Mouse (Mus musculus): ENCODE data around the gene Sac3d1. TPM values are rescaled to one million over a fixed set of nuclear protein-coding genes. Genes with fewer than 3 reads are reported as not detected.
A peak's percentile ranks its signal among the peaks of the same experiment; 100 is the strongest.

The Sac3d1 gene
- polyA plus RNA-seq, 1 experiment from 2014 or later: 64.5 TPM

GRCm38 (mm10) chr19:6069851-6070250 lies 48.6 kb downstream of the Sac3d1 start:
- no peak overlapping the region for H3K4me2 ChIP-seq (ENCODE audit: low read depth, low read length, severe bottlenecking)
- peaks cover 9% of the 10 kb centered on the region for H3K4me1 ChIP-seq (replicated peaks; ENCODE audit: control insufficient read depth, insufficient read depth, low read length)
- no peak overlapping the region for H3K27ac ChIP-seq (ENCODE audit: low read depth, low read length)
- H3K4me3 ChIP-seq (ENCODE audit: low read depth, low read length): no peak overlapping the region
- ATAC-seq (replicated peaks; ENCODE audit: low FRiP score): no peak
- 94% methylated on average over 10 of the region's 10 CpGs for WGBS
- DNase-seq (ENCODE audit: low spot score): no peak
- H3K9me3 ChIP-seq (ENCODE audit: control insufficient read depth, low read length): no peaks in the 10 kb centered on the region
- no peaks in the 10 kb centered on the region for H3K27me3 ChIP-seq (ENCODE audit: control insufficient read depth, insufficient read depth, low read length)
- H3K36me3 ChIP-seq (ENCODE audit: control insufficient read depth, insufficient read depth, low read length): no peaks in the 10 kb centered on the region; the same call in 1 of the 2 replicates
- H3K9ac ChIP-seq (ENCODE audit: low read length): no peak overlapping the region

- ATAC-seq (replicated peaks; ENCODE audit: low FRiP score): no peak
- Histone ChIP-seq H3K4me1 (replicated peaks; ENCODE audit: control insufficient read depth, insufficient read depth, low read length) (peaks cover 9% of the 10 kb centered on the region), H3K4me3 (ENCODE audit: low read depth, low read length) (no peak overlapping the region), H3K36me3 (ENCODE audit: control insufficient read depth, insufficient read depth, low read length) (no peaks in the 10 kb centered on the region; the same call in 1 of the 2 replicates), H3K27ac (ENCODE audit: low read depth, low read length) (no peak overlapping the region), H3K9ac (ENCODE audit: low read length) (no peak overlapping the region), H3K4me2 (ENCODE audit: low read depth, low read length, severe bottlenecking) (no peak overlapping the region), H3K9me3 (ENCODE audit: control insufficient read depth, low read length) (no peaks in the 10 kb centered on the region), H3K27me3 (ENCODE audit: control insufficient read depth, insufficient read depth, low read length) (no peaks in the 10 kb centered on the region)
- DNase-seq (ENCODE audit: low spot score): no peak
- WGBS: 87% methylated on average over 4 of the region's 4 CpGs
Observed at GRCm38 (mm10) chr19:6068951-6069350, 49.5 kb downstream of the Sac3d1 start.

GRCm38 (mm10) chr19:6067724-6068415 lies 50.6 kb downstream of the Sac3d1 start, which contains the start of gene Tm7sf2:
TSS of gene Tm7sf2 (minus strand) at chr19:6068373.
- peak within 1 kb of the TSS; percentile 55 for H3K4me3 ChIP-seq (ENCODE audit: low read depth, low read length)
- ATAC-seq (replicated peaks; ENCODE audit: low FRiP score): peak; percentile 94
- no peaks in the 10 kb centered on the region for H3K27me3 ChIP-seq (ENCODE audit: control insufficient read depth, insufficient read depth, low read length)
- peaks cover 9% of the 10 kb centered on the region for H3K4me1 ChIP-seq (replicated peaks; ENCODE audit: control insufficient read depth, insufficient read depth, low read length)
- peak within 1 kb of the TSS; percentile 83 for H3K27ac ChIP-seq (ENCODE audit: low read depth, low read length)
- WGBS: 11% methylated on average over 33 of the region's 33 CpGs
- H3K36me3 ChIP-seq (ENCODE audit: control insufficient read depth, insufficient read depth, low read length): no peaks in the 10 kb centered on the region; the same call in 1 of the 2 replicates
- H3K4me2 ChIP-seq (ENCODE audit: low read depth, low read length, severe bottlenecking): peak within 1 kb of the TSS; percentile 94
- DNase-seq (ENCODE audit: low spot score): peak; percentile 95
- peak within 1 kb of the TSS; percentile 70 for H3K9ac ChIP-seq (ENCODE audit: low read length)
- H3K9me3 ChIP-seq (ENCODE audit: control insufficient read depth, low read length): no peaks in the 10 kb centered on the region

- DNase-seq (ENCODE audit: low spot score) (peak; percentile 94), ATAC-seq (replicated peaks; ENCODE audit: low FRiP score) (peak; percentile 67)
- Histone ChIP-seq H3K27me3 (ENCODE audit: control insufficient read depth, insufficient read depth, low read length) (no peaks in the 10 kb centered on the region), H3K4me2 (ENCODE audit: low read depth, low read length, severe bottlenecking) (peak overlapping the region; percentile 94), H3K4me1 (replicated peaks; ENCODE audit: control insufficient read depth, insufficient read depth, low read length) (peaks cover 15% of the 10 kb centered on the region), H3K9ac (ENCODE audit: low read length) (peak overlapping the region; percentile 70), H3K27ac (ENCODE audit: low read depth, low read length) (peak overlapping the region; percentile 83), H3K36me3 (ENCODE audit: control insufficient read depth, insufficient read depth, low read length) (no peaks in the 10 kb centered on the region; the same call in 1 of the 2 replicates), H3K4me3 (ENCODE audit: low read depth, low read length) (peak overlapping the region; percentile 55), H3K9me3 (ENCODE audit: control insufficient read depth, low read length) (no peaks in the 10 kb centered on the region)
- WGBS: under 1% methylated on average over 30 of the region's 30 CpGs
Observed at GRCm38 (mm10) chr19:6067011-6067723, 51.3 kb downstream of the Sac3d1 start.

- ATAC-seq (replicated peaks; ENCODE audit: low FRiP score) (no peak), DNase-seq (ENCODE audit: low spot score) (no peak)
- H3K4me2 ChIP-seq (ENCODE audit: low read depth, low read length, severe bottlenecking): peak overlapping the region; percentile 94
- H3K27ac ChIP-seq (ENCODE audit: low read depth, low read length): peak overlapping the region; percentile 83; the same call in 1 of the 2 replicates
- peaks cover 19% of the 10 kb centered on the region for H3K4me1 ChIP-seq (replicated peaks; ENCODE audit: control insufficient read depth, insufficient read depth, low read length)
- H3K4me3 ChIP-seq (ENCODE audit: low read depth, low read length): peak overlapping the region; percentile 55
- 43% methylated on average over 5 of the region's 5 CpGs for WGBS
- peak overlapping the region; percentile 70 for H3K9ac ChIP-seq (ENCODE audit: low read length)
- no peaks in the 10 kb centered on the region for H3K27me3 ChIP-seq (ENCODE audit: control insufficient read depth, insufficient read depth, low read length)
- H3K9me3 ChIP-seq (ENCODE audit: control insufficient read depth, low read length): no peaks in the 10 kb centered on the region
- no peaks in the 10 kb centered on the region; the same call in 1 of the 2 replicates for H3K36me3 ChIP-seq (ENCODE audit: control insufficient read depth, insufficient read depth, low read length)
Observed at GRCm38 (mm10) chr19:6066571-6066970, 51.9 kb downstream of the Sac3d1 start.

Other genes starting within 250 kb of the Sac3d1 start
- 20.4 and 24.5 TPM in 2 replicates for gene Frmd8, start 243.4 kb downstream of the Sac3d1 start, polyA plus RNA-seq (2014; fragmentation: Nextera tagmentation; extraction: Ambion mirVana)
- 0.90 and 1.1 TPM in 2 replicates for gene Slc25a45, start 240.8 kb downstream of the Sac3d1 start, polyA plus RNA-seq (2014; fragmentation: Nextera tagmentation; extraction: Ambion mirVana)
- 10.1 and 10.7 TPM in 2 replicates for gene Tigd3, start 224.5 kb downstream of the Sac3d1 start, polyA plus RNA-seq (2014; fragmentation: Nextera tagmentation; extraction: Ambion mirVana)
- 232 and 246 TPM in 2 replicates for gene Dpf2, start 205.6 kb downstream of the Sac3d1 start, polyA plus RNA-seq (2014; fragmentation: Nextera tagmentation; extraction: Ambion mirVana)
- 1.8 and 2.5 TPM in 2 replicates for gene Cdc42ep2, start 193.8 kb downstream of the Sac3d1 start, polyA plus RNA-seq (2014; fragmentation: Nextera tagmentation; extraction: Ambion mirVana)
- 108 and 118 TPM in 2 replicates for gene Pola2, start 154.4 kb downstream of the Sac3d1 start, polyA plus RNA-seq (2014; fragmentation: Nextera tagmentation; extraction: Ambion mirVana)
- not detected in 2 replicates for gene Slc22a20, start 132.5 kb downstream of the Sac3d1 start, polyA plus RNA-seq (2014; fragmentation: Nextera tagmentation; extraction: Ambion mirVana)
- gene Capn1, start 102.8 kb downstream of the Sac3d1 start, polyA plus RNA-seq (2014; fragmentation: Nextera tagmentation; extraction: Ambion mirVana): 3.9 and 5.3 TPM in 2 replicates
- gene Syvn1, start 72.1 kb downstream of the Sac3d1 start, polyA plus RNA-seq (2014; fragmentation: Nextera tagmentation; extraction: Ambion mirVana): 29.1 and 35.8 TPM in 2 replicates
- gene Mrpl49, start 60.9 kb downstream of the Sac3d1 start, polyA plus RNA-seq (2014; fragmentation: Nextera tagmentation; extraction: Ambion mirVana): 86.8 and 89.2 TPM in 2 replicates
- gene Fau, start 60.8 kb downstream of the Sac3d1 start, polyA plus RNA-seq (2014; fragmentation: Nextera tagmentation; extraction: Ambion mirVana): 729 and 755 TPM in 2 replicates
- 39.6 and 42.5 TPM in 2 replicates for gene Znhit2, start 57.5 kb downstream of the Sac3d1 start, polyA plus RNA-seq (2014; fragmentation: Nextera tagmentation; extraction: Ambion mirVana)
- gene Tm7sf2, start 50.3 kb downstream of the Sac3d1 start, polyA plus RNA-seq (2014; fragmentation: Nextera tagmentation; extraction: Ambion mirVana): 31.7 and 33.3 TPM in 2 replicates
- 60.3 and 61.8 TPM in 2 replicates for gene Vps51, start 41.4 kb downstream of the Sac3d1 start, polyA plus RNA-seq (2014; fragmentation: Nextera tagmentation; extraction: Ambion mirVana)
- not detected in 2 replicates for gene Tmem262, start 38.6 kb downstream of the Sac3d1 start, polyA plus RNA-seq (2014; fragmentation: Nextera tagmentation; extraction: Ambion mirVana)
- gene Gm28374, start 36.4 kb downstream of the Sac3d1 start, polyA plus RNA-seq (2014; fragmentation: Nextera tagmentation; extraction: Ambion mirVana): 1.2 and 1.5 TPM in 2 replicates
- 62.5 and 75.0 TPM in 2 replicates for gene Zfpl1, start 33.7 kb downstream of the Sac3d1 start, polyA plus RNA-seq (2014; fragmentation: Nextera tagmentation; extraction: Ambion mirVana)
- gene Cdca5, start 33.7 kb downstream of the Sac3d1 start, polyA plus RNA-seq (2014; fragmentation: Nextera tagmentation; extraction: Ambion mirVana): 75.5 and 76.7 TPM in 2 replicates
- gene AC131692.1, start 24.2 kb downstream of the Sac3d1 start, polyA plus RNA-seq (2014; fragmentation: Nextera tagmentation; extraction: Ambion mirVana): 0.90 and 1.3 TPM in 2 replicates
- gene Naaladl1, start 12.9 kb downstream of the Sac3d1 start, polyA plus RNA-seq (2014; fragmentation: Nextera tagmentation; extraction: Ambion mirVana): 0.93 and 1.0 TPM in 2 replicates
- gene Snx15, start 9.7 kb upstream of the Sac3d1 start, polyA plus RNA-seq (2014; fragmentation: Nextera tagmentation; extraction: Ambion mirVana): 27.4 and 30.9 TPM in 2 replicates
- gene Batf2, start 22.3 kb upstream of the Sac3d1 start, polyA plus RNA-seq (2014; fragmentation: Nextera tagmentation; extraction: Ambion mirVana): not detected in 2 replicates
- 72.2 and 79.6 TPM in 2 replicates for gene Arl2, start 22.9 kb upstream of the Sac3d1 start, polyA plus RNA-seq (2014; fragmentation: Nextera tagmentation; extraction: Ambion mirVana)
- not detected in 2 replicates for gene Majin, start 65.7 kb upstream of the Sac3d1 start, polyA plus RNA-seq (2014; fragmentation: Nextera tagmentation; extraction: Ambion mirVana)
- gene Gpha2, start 107.7 kb upstream of the Sac3d1 start, polyA plus RNA-seq (2014; fragmentation: Nextera tagmentation; extraction: Ambion mirVana): 0.65 TPM in 1 of 2 replicates, not detected in the other
- gene Ppp2r5b, start 117.2 kb upstream of the Sac3d1 start, polyA plus RNA-seq (2014; fragmentation: Nextera tagmentation; extraction: Ambion mirVana): 41.4 and 45.6 TPM in 2 replicates
- gene Atg2a, start 123.0 kb upstream of the Sac3d1 start, polyA plus RNA-seq (2014; fragmentation: Nextera tagmentation; extraction: Ambion mirVana): 12.3 and 14.6 TPM in 2 replicates
- gene Ehd1, start 158.1 kb upstream of the Sac3d1 start, polyA plus RNA-seq (2014; fragmentation: Nextera tagmentation; extraction: Ambion mirVana): 72.6 and 74.2 TPM in 2 replicates
- 0.55 TPM in 2 replicates for gene Cdc42bpg, start 187.8 kb upstream of the Sac3d1 start, polyA plus RNA-seq (2014; fragmentation: Nextera tagmentation; extraction: Ambion mirVana)
- gene Men1, start 216.3 kb upstream of the Sac3d1 start, polyA plus RNA-seq (2014; fragmentation: Nextera tagmentation; extraction: Ambion mirVana): 83.5 and 97.8 TPM in 2 replicates
- 11.8 and 13.7 TPM in 2 replicates for gene Map4k2, start 222.5 kb upstream of the Sac3d1 start, polyA plus RNA-seq (2014; fragmentation: Nextera tagmentation; extraction: Ambion mirVana)
- 275 and 283 TPM in 2 replicates for gene Sf1, start 245.0 kb upstream of the Sac3d1 start, polyA plus RNA-seq (2014; fragmentation: Nextera tagmentation; extraction: Ambion mirVana)

Data from forebrain, embryonic 11.5 days (tissue).